Mouse (Mus musculus) CH12.LX (cell line): ENCODE measurements around the gene Ppef1. TPM values are rescaled to one million over a fixed set of nuclear protein-coding genes. Genes with fewer than 3 reads are reported as not detected.

Experiments
- DNase-seq: peaks from one replicate; pipeline ENCODE4 v3.0.0-alpha.2; 2013; ENCODE audit errors: extremely low read depth
- H3K27ac ChIP-seq: 2 replicates; pipeline ENCODE4 v1.5.1; 2012; ENCODE audit warnings: low read depth, mild to moderate bottlenecking, control low read depth, moderate library complexity; ENCODE audit not compliant: insufficient read depth
- H3K27me3 ChIP-seq: replicated peaks from 2 replicates; pipeline ENCODE3; 2012; ENCODE audit warnings: inconsistent platforms
- H3K36me3 ChIP-seq, 2 experiments: replicated peaks in 1 of 2; 2 replicates each; pipeline versions ENCODE3 to v1.6.1; 2012; ENCODE audit warnings: inconsistent platforms in 1 of 2, low read length in 1 of 2, mild to moderate bottlenecking in 1 of 2, mixed read lengths in 1 of 2, moderate library complexity in 1 of 2; ENCODE audit not compliant: control insufficient read depth in 1 of 2, insufficient read depth in 1 of 2
- H3K4me1 ChIP-seq, 2 experiments: 2 replicates each; pipeline ENCODE4 v1.6.1; 2012; ENCODE audit warnings: inconsistent platforms in 1 of 2, moderate library complexity in 1 of 2; ENCODE audit not compliant: insufficient read depth in 2 of 2, control insufficient read depth in 1 of 2
- H3K4me2 ChIP-seq: 2 replicates; pipeline ENCODE4 v1.6.1; 2012; ENCODE audit warnings: low read depth, mild to moderate bottlenecking, control low read depth; ENCODE audit not compliant: poor library complexity, insufficient read depth, severe bottlenecking
- H3K4me3 ChIP-seq, 3 experiments: fragments of 150-350 bp in 1 of 3; sonication (generic) in 1 of 3; replicated peaks in 1 of 3; 2 replicates each; pipeline versions ENCODE3 to v1.5.1; 2011 to 2012; ENCODE audit warnings: low read depth in 2 of 3, low read length in 2 of 3, mild to moderate bottlenecking in 2 of 3, moderate library complexity in 2 of 3, control low read depth in 1 of 3, improper control_type of control experiment in 1 of 3, inconsistent platforms in 1 of 3, mixed read lengths in 1 of 3; ENCODE audit not compliant: poor library complexity in 1 of 3
- H3K79me2 ChIP-seq: replicated peaks from 2 replicates; pipeline ENCODE4 v1.6.1; 2012; ENCODE audit warnings: mild to moderate bottlenecking, moderate library complexity; ENCODE audit not compliant: control insufficient read depth, poor library complexity, insufficient read depth, severe bottlenecking; ENCODE audit errors: extremely low read depth
- H3K9ac ChIP-seq: 2 replicates; pipeline ENCODE4 v1.6.1; 2012; ENCODE audit warnings: low read depth, mild to moderate bottlenecking, control low read depth, moderate library complexity; ENCODE audit not compliant: insufficient read depth
- H3K9me3 ChIP-seq: replicated peaks from 2 replicates; pipeline ENCODE3; 2012; ENCODE audit warnings: low read length, inconsistent platforms, mixed read lengths
- BHLHE40 ChIP-seq: IDR thresholded peaks from 2 replicates; pipeline ENCODE4 v1.6.1; 2011; ENCODE audit warnings: mild to moderate bottlenecking, low read depth, low read length, improper control_type of control experiment
- E2F4 ChIP-seq: IDR thresholded peaks from 2 replicates; pipeline ENCODE4 v1.6.1; 2011; ENCODE audit warnings: low read depth, low read length, improper control_type of control experiment; ENCODE audit not compliant: insufficient replicate concordance
- ELF1 ChIP-seq: IDR thresholded peaks from 2 replicates; pipeline ENCODE4 v1.6.1; 2014; ENCODE audit warnings: low read depth, mild to moderate bottlenecking, inconsistent platforms, low read length, improper control_type of control experiment
- EP300 ChIP-seq: IDR thresholded peaks from 2 replicates; pipeline ENCODE4 v1.6.1; 2011; ENCODE audit warnings: low read length, improper control_type of control experiment
- ETS1 ChIP-seq: conservative IDR thresholded peaks from 2 replicates; pipeline ENCODE4 v1.6.1; 2012; ENCODE audit warnings: low read depth, mild to moderate bottlenecking, inconsistent platforms, low read length, improper control_type of control experiment, moderate library complexity
- GABPA ChIP-seq: IDR thresholded peaks from 2 replicates; pipeline ENCODE4 v1.6.1; 2012; ENCODE audit warnings: low read depth, low read length, improper control_type of control experiment, inconsistent platforms; ENCODE audit not compliant: insufficient replicate concordance
- IRF4 ChIP-seq: IDR thresholded peaks from 2 replicates; pipeline ENCODE4 v1.6.1; 2014; ENCODE audit warnings: low read depth, mild to moderate bottlenecking, inconsistent platforms, low read length, improper control_type of control experiment
- JUN ChIP-seq: IDR thresholded peaks from 2 replicates; pipeline ENCODE4 v1.6.1; 2011; ENCODE audit warnings: low read depth, mild to moderate bottlenecking, low read length, improper control_type of control experiment, moderate library complexity; ENCODE audit not compliant: insufficient read depth
- MAFK ChIP-seq: IDR thresholded peaks from 2 replicates; pipeline ENCODE4 v1.6.1; 2011; ENCODE audit warnings: low read length, improper control_type of control experiment; ENCODE audit not compliant: insufficient replicate concordance
- MAX ChIP-seq: IDR thresholded peaks from 2 replicates; pipeline ENCODE4 v1.6.1; 2011; ENCODE audit warnings: low read length, improper control_type of control experiment
- MEF2A ChIP-seq: IDR thresholded peaks from 2 replicates; pipeline ENCODE4 v1.6.1; 2014; ENCODE audit warnings: low read depth, mild to moderate bottlenecking, inconsistent platforms, low read length, improper control_type of control experiment, borderline replicate concordance
- MYC ChIP-seq: IDR thresholded peaks from 2 replicates; pipeline ENCODE4 v1.6.1; 2011; ENCODE audit warnings: low read depth, mild to moderate bottlenecking, improper control_type of control experiment, low read length
- RAD21 ChIP-seq: IDR thresholded peaks from 2 replicates; pipeline ENCODE4 v1.6.1; 2011; ENCODE audit warnings: low read depth, mild to moderate bottlenecking, low read length, improper control_type of control experiment, moderate library complexity
- RCOR1 ChIP-seq: conservative IDR thresholded peaks from 2 replicates; pipeline ENCODE4 v1.6.1; 2012; ENCODE audit warnings: low read depth, mild to moderate bottlenecking, inconsistent platforms, low read length, improper control_type of control experiment
- SIN3A ChIP-seq: IDR thresholded peaks from 2 replicates; pipeline ENCODE4 v1.6.1; 2012; ENCODE audit warnings: low read length, improper control_type of control experiment, inconsistent platforms
- SMC3 ChIP-seq: IDR thresholded peaks from 2 replicates; pipeline ENCODE4 v1.6.1; 2011; ENCODE audit warnings: low read depth, low read length, improper control_type of control experiment
- UBTF ChIP-seq: IDR thresholded peaks from 2 replicates; pipeline ENCODE4 v1.6.1; 2012; ENCODE audit warnings: low read depth, mild to moderate bottlenecking, inconsistent platforms, low read length, improper control_type of control experiment, moderate library complexity
- USF2 ChIP-seq: conservative IDR thresholded peaks from 2 replicates; pipeline ENCODE4 v1.6.1; 2011; ENCODE audit warnings: low read depth, low read length, improper control_type of control experiment
- ZC3H11A ChIP-seq: IDR thresholded peaks from 2 replicates; pipeline ENCODE4 v1.6.1; 2012; ENCODE audit warnings: low read depth, mild to moderate bottlenecking, inconsistent platforms, low read length, improper control_type of control experiment
- ZKSCAN1 ChIP-seq: IDR thresholded peaks from 2 replicates; pipeline ENCODE4 v1.6.1; 2012; ENCODE audit warnings: low read depth, inconsistent platforms, low read length, improper control_type of control experiment, borderline replicate concordance
- ZMIZ1 ChIP-seq: IDR thresholded peaks from 2 replicates; pipeline ENCODE4 v1.6.1; 2012; ENCODE audit warnings: low read depth, mild to moderate bottlenecking, inconsistent platforms, low read length, improper control_type of control experiment
- dilution Hi-C: fragments of 300-500 bp; cut with MboI; formaldehyde crosslinking; loops from 2 replicates; pipeline ENCODE4 v1.14.3; 2020; ENCODE audit warnings: low sequenced_read_pairs; ENCODE audit not compliant: extremely low pct_unique_long_range_greater_than_20kb, extremely low pct_ligation_motif_present
- in situ Hi-C: fragments of 300-500 bp; cut with MboI; formaldehyde crosslinking; loops from 3 replicates; pipeline ENCODE4 v1.14.3; 2019; ENCODE audit warnings: low sequenced_read_pairs, low pct_ligation_motif_present, low pct_unique_long_range_greater_than_20kb, mixed read lengths
- polyA plus RNA-seq: library from polyadenylated mRNA; unstranded; fragments of >175 nt; gene quantifications from 2 replicates; pipeline ENCODE4 v1.2.1, GENCODE M21; 2012; ENCODE audit warnings: low read depth; ENCODE audit not compliant: insufficient read length
- total RNA-seq, 2 experiments: library from RNA; depleted of rRNA; stranded (reverse); fragments of 300-350 nt in 1 of 2; fragments of >200 nt in 1 of 2; gene quantifications; 2 replicates each; pipeline ENCODE4 v1.2.3; 2012 to 2014

The Ppef1 gene
- total and polyA plus RNA-seq, 3 experiments, result 0.34 to 2.8 (median 1.5) TPM

- in situ Hi-C loops (no loop called here), dilution Hi-C loops (no loop called here)
- Histone ChIP-seq H3K9ac (no peak overlapping the region), H3K27me3 (no peaks in the 10 kb centered on the region), H3K4me1 (no peaks in the 10 kb centered on the region), H3K4me3 (no peak overlapping the region), H3K9me3 (no peaks in the 10 kb centered on the region), H3K4me2 (no peak overlapping the region), H3K79me2 (no peaks in the 10 kb centered on the region), H3K27ac (no peak overlapping the region), H3K36me3 (no peaks in the 10 kb centered on the region)
- no peak for TF ChIP-seq UBTF
- no peak for DNase-seq
Measured at GRCm38 (mm10) chrX:160691559-160691958, 44.0 kb downstream of the Ppef1 start.

GRCm38 (mm10) chrX:160690094-160690493 lies 45.5 kb downstream of the Ppef1 start:
- H3K9me3 ChIP-seq, result no peaks in the 10 kb centered on the region
- TF ChIP-seq E2F4 (no peak), MAFK (peak; percentile 64; the same call in 1 of the 2 replicates)
- no peak overlapping the region for H3K4me2 ChIP-seq
- no peaks in the 10 kb centered on the region for H3K4me1 ChIP-seq
- DNase-seq, result no peak
- no peaks in the 10 kb centered on the region for H3K36me3 ChIP-seq
- dilution Hi-C loops (no loop called here), in situ Hi-C loops (no loop called here)
- no peak overlapping the region for H3K4me3 ChIP-seq
- H3K27ac ChIP-seq, result no peak overlapping the region
- H3K27me3 ChIP-seq, result no peaks in the 10 kb centered on the region
- no peaks in the 10 kb centered on the region for H3K79me2 ChIP-seq
- H3K9ac ChIP-seq, result no peak overlapping the region

- Histone ChIP-seq H3K4me3 (no peak overlapping the region), H3K9me3 (no peaks in the 10 kb centered on the region), H3K27me3 (no peaks in the 10 kb centered on the region), H3K27ac (no peak overlapping the region), H3K79me2 (no peaks in the 10 kb centered on the region), H3K36me3 (no peaks in the 10 kb centered on the region), H3K9ac (no peak overlapping the region), H3K4me2 (no peak overlapping the region), H3K4me1 (no peaks in the 10 kb centered on the region)
- TF ChIP-seq GABPA (no peak), ZC3H11A (no peak), ETS1 (no peak), RCOR1 (no peak), ZMIZ1 (no peak), MEF2A (no peak), SMC3 (no peak), RAD21 (no peak), UBTF (no peak), E2F4 (no peak), SIN3A (no peak), USF2 (no peak), IRF4 (no peak), JUN (no peak), MAX (no peak), ZKSCAN1 (no peak), BHLHE40 (no peak), MYC (no peak), ELF1 (no peak), EP300 (no peak)
- dilution Hi-C loops, result no loop called here
- in situ Hi-C loops, result no loop called here
- DNase-seq, result no peak
Measured at GRCm38 (mm10) chrX:160669992-160670391, 65.6 kb downstream of the Ppef1 start.
